Mouse (Mus musculus) A20 (cell line): Measurements from ENCODE around the gene Gm9833.

ENCODE experiments used
- DNase-seq: peaks from one replicate; pipeline ENCODE4 v3.0.0-alpha.2; 2011; ENCODE audit warnings: low read depth, low spot score

Gene Gm9833

DNA sequence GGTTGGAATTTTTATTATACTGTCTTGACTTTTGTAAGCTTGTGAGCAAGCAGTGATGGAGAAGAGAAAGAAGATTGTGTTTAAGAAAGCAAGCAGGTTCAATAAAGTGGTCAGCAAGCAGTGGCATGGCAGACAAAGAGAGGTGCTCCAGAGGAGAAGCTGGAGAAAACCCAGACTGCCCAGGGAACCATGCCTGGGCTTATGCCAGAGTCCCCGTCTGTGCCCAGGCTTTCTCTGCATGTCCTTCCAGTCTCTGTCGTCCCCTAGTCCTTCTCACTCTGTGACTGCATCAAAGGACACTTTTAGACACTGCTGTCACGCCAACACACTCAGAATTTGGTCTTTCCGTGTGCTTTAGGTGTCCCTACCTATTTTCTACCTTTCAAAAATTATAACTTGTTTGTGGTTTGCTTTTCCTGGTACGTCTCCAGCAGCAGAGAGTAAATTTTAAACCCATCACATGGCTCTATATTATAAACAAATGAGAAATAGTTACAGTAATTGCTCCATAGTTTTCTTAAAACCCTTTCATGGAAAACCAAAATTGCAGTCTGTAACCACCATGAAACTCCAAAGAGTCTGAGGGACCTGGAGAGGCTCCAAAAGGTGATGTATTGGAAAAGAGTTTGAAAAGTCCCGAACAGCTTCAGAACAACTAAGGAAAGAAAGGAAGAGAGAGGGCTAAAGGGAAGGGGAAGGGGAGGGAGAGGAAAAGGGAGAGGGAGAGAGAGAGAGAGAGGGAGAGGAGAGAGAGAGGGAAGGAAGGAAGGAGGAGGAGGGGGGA, 34.2 kb downstream of the Gm9833 start:
- no peak for DNase-seq

DNA sequence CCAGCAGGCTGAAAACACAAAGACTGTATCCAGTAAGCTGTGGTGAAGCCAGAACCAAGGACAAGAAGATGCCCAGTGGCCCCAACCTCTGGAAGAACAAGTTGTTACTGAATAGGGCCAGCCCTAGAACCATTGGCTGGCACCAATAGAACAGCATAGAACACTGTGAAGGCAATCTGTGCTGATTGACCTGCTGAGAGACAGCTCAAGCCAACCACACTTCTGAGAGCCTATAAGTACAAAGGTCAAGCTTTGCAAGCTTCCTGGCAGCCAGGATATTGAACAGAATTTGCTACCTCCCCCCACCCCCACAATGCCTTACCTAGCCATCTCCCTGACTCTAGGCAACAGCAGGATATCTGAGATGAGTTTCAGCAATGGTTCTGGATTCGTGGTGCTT, 35.7 kb downstream of the Gm9833 start:
- DNase-seq, result no peak

DNA sequence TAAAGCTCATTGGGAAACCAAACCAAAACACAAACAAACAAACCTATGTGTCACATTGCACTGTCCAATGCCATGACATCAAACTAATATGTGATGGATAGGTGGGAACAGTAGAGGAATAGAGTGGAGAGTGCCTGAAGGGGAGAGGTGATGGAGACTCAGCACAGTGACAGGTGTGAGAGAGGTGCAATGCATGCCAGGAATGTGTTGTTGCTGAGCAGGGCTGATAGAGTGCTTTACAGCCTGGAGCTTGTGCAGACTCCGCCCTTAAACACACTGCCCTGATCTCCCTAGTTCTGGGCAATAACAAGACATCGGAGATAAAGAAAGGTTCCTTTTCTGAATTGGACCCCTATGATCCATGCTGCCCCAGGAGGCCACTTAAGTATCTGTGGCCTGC, 36.2 kb downstream of the Gm9833 start:
- no peak for DNase-seq

DNA sequence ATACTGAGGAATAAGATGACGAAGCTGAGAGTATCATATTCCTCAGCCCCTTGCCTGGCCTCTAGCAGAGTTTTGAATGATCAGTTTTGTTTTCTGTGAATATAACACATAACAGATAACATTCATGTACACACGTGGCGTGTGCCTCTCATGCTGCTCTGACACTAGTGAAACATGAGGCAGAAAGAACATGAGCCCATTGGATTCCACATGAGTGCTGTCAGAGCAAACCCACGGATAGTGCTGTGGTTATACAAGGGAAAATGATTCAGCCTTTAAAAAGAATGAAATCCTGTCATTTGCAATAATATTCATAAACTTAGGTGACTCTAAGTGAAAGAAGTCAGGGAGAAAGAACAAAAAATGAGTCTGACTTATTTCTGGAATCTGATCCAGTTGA, 37.4 kb downstream of the Gm9833 start:
- no peak for DNase-seq

DNA sequence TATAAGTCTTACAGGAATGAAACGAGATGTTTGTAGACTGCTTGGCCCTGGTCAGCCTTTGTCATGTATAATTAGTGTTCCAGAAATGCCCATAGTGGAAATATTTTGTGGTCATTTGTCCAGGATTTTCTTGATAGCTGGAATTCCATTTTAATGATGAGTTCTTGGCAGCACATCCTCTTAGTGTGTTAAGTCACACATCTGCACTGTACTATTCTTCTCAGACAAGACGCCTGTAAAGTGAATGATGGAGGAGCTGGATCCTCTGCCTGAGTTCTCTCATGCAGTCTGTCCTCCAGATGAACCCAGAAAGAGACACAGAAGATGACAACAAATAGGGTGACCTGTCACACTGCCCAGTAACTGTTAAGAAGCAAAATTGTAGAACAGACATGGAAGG, 38.1 kb downstream of the Gm9833 start:
- no peak for DNase-seq

DNA sequence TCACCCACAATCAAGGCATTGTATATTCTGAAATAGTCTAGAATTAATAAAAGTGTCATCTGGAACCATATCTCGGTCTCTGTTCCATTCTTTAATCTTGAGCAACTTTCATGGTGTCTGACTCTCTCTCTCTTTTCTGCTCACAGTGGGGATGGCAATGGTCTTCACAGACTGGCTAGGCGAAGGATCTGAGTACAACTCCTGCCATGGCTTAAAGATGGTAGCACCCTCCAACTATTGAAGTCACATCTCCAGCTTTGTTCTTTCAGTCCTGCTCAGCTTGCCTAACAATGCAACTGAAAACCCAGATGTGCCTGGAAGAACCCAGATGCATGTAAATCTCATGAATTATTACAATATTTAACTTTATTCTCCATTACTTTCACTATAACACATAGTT, 38.6 kb downstream of the Gm9833 start:
- DNase-seq, result no peak

DNA sequence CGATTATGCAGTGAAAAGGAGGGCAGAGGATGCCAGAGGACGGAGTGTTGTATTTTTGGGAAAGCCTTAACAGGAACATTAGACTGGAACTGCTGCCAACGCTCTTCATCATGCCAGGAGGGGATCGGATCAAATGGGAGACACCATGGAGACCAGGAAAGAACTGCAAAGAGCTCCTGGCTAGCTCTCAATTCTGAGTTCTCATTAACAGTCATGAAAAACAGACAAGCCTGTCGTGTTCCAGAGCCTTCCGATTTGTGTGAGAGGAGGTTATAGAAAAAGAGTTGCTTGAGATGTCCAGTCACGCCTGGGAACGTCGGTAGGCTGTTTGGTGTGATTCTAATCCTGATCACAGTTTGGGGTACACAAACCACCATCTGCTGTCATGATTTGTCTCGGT, 39.0 kb downstream of the Gm9833 start:
- no peak for DNase-seq

DNA sequence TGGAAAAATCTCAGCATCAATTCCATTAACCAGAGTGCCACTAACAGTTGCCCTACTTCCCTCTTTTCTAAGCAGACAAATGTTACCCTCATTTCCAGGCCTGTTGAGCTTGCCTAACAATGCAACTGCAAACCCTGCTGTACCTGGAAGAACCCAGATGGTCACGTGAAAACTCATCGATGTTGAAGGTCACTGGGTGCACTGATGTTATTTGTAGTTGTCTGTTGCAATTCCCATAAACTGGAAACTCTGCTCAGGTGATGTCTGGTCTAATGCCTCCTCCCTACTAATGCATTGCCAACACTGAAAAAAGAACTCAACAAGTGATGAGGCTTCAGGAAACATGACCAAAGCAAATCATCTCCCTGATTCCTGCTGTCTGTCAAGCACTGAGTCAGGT, 39.6 kb downstream of the Gm9833 start:
- DNase-seq, result no peak
